ENCODE assay signal across 9 mouse cellular contexts in genomic region chr2:28495207-28495756, GRCm38 (mm10). TPM values are rescaled to one million over a fixed set of nuclear protein-coding genes. Genes with fewer than 3 reads are reported as not detected.
DNase-seq lines count a peak whose midpoint lies in the region; ATAC-seq and TF ChIP-seq lines count a peak whose summit lies in the region.
"Had no signal": no experiment of that assay in that cellular context is flagged by ENCODE, and none has a peak within 500 bp of the region (broad histone marks: within the 10 kb centered on the region; RNA-seq: fewer than 3 reads in every experiment).

No protein-coding gene starts in this region.

- H3K4me3 ChIP-seq in midbrain, embryonic 14.5 days (replicated peaks; ENCODE audit: low read depth, low read length), result no peak overlapping the region
- no peak overlapping the region for H3K4me3 ChIP-seq in midbrain, embryonic 10.5 days
- no peak overlapping the region for H3K4me3 ChIP-seq in myocyte
- H3K4me3 ChIP-seq in midbrain, embryonic 15.5 days, result no peak overlapping the region
- H3K4me3 ChIP-seq: heart, embryonic 15.5 days had no signal

- no peaks in the 10 kb centered on the region for H3K9me3 ChIP-seq in midbrain, embryonic 14.5 days (ENCODE audit: control insufficient read depth, low read length)
- H3K9me3 ChIP-seq in midbrain, embryonic 10.5 days (replicated peaks), result no peaks in the 10 kb centered on the region
- H3K9me3 ChIP-seq in midbrain, embryonic 15.5 days, result no peaks in the 10 kb centered on the region
- H3K9me3 ChIP-seq: heart, embryonic 15.5 days had no signal

- H3K36me3 ChIP-seq in midbrain, embryonic 14.5 days (ENCODE audit: control insufficient read depth, insufficient read depth, low read length), result no peaks in the 10 kb centered on the region
- H3K36me3 ChIP-seq in midbrain, embryonic 10.5 days, result no peaks in the 10 kb centered on the region
- no peaks in the 10 kb centered on the region for H3K36me3 ChIP-seq in myocyte (ENCODE audit: control insufficient read depth, insufficient read depth)
- no peaks in the 10 kb centered on the region for H3K36me3 ChIP-seq in midbrain, embryonic 15.5 days (replicated peaks)
- H3K36me3 ChIP-seq: heart, embryonic 15.5 days had no signal

- no peak overlapping the region for H3ac ChIP-seq in myocyte (ENCODE audit: control insufficient read depth, insufficient read length)

- no peaks in the 10 kb centered on the region for H3K4me1 ChIP-seq in midbrain, embryonic 14.5 days (ENCODE audit: control insufficient read depth, insufficient read depth, low read length)
- no peaks in the 10 kb centered on the region; the same call in 1 of the 2 replicates for H3K4me1 ChIP-seq in midbrain, embryonic 10.5 days
- H3K4me1 ChIP-seq in midbrain, embryonic 15.5 days, result no peaks in the 10 kb centered on the region
- H3K4me1 ChIP-seq: heart, embryonic 15.5 days had no signal

- no peaks in the 10 kb centered on the region for H3K79me2 ChIP-seq in myocyte (ENCODE audit: control insufficient read depth, insufficient read depth)

- no peak for ATAC-seq in midbrain, embryonic 14.5 days (ENCODE audit: low FRiP score, low TSS enrichment)
- ATAC-seq in midbrain, embryonic 15.5 days (replicated peaks), result no peak

- TF ChIP-seq POLR2A in myocyte (IDR thresholded peaks at IDR 0.05; ENCODE audit: insufficient read length, low read depth), result no peak

- no peaks in the 10 kb centered on the region for H3K27me3 ChIP-seq in midbrain, embryonic 14.5 days (ENCODE audit: control insufficient read depth, insufficient read depth, low read length)
- no peaks in the 10 kb centered on the region for H3K27me3 ChIP-seq in midbrain, embryonic 10.5 days (ENCODE audit: low read depth, poor library complexity, severe bottlenecking)
- H3K27me3 ChIP-seq in myocyte (ENCODE audit: control insufficient read depth, insufficient read depth, insufficient read length), result no peaks in the 10 kb centered on the region
- no peaks in the 10 kb centered on the region for H3K27me3 ChIP-seq in midbrain, embryonic 15.5 days (replicated peaks)
- H3K27me3 ChIP-seq: heart, embryonic 15.5 days had no signal

- no peak overlapping the region for H3K27ac ChIP-seq in midbrain, embryonic 14.5 days (replicated peaks; ENCODE audit: low read depth, low read length)
- no peak overlapping the region for H3K27ac ChIP-seq in midbrain, embryonic 10.5 days (replicated peaks)
- no peak overlapping the region for H3K27ac ChIP-seq in midbrain, embryonic 15.5 days
- H3K27ac ChIP-seq: heart, embryonic 15.5 days had no signal

- peak; percentile 56 to 57 for DNase-seq in cerebellum, postnatal 10 days
- no peak for DNase-seq in cerebellum, postnatal 4 days (ENCODE audit: low spot score in 2 of 2)
- DNase-seq in midbrain, embryonic 14.5 days, result peak; percentile 30
- DNase-seq in midbrain, embryonic 10.5 days (ENCODE audit: low spot score), result no peak
- peak; percentile 38 for DNase-seq in kidney, adult 9 months
- DNase-seq in ovary, adult 18-20 months (ENCODE audit: low spot score), result no peak

- WGBS in midbrain, embryonic 14.5 days, result 90% methylated on average over 14 of the region's 14 CpGs
- WGBS in midbrain, embryonic 10.5 days, result 86% methylated on average over 14 of the region's 14 CpGs
- WGBS in midbrain, embryonic 15.5 days, result 88% methylated on average over 14 of the region's 14 CpGs

- no peak overlapping the region for H3K9ac ChIP-seq in midbrain, embryonic 14.5 days (replicated peaks; ENCODE audit: low read length)
- H3K9ac ChIP-seq in midbrain, embryonic 15.5 days, result no peak overlapping the region
- H3K9ac ChIP-seq: heart, embryonic 15.5 days had no signal

- H3K4me2 ChIP-seq in midbrain, embryonic 14.5 days (ENCODE audit: low read length), result no peak overlapping the region
- peak overlapping the region; percentile 55 for H3K4me2 ChIP-seq in myocyte (ENCODE audit: low read depth)
- no peak overlapping the region for H3K4me2 ChIP-seq in midbrain, embryonic 15.5 days
- H3K4me2 ChIP-seq: heart, embryonic 15.5 days had no signal

TF ChIP-seq in myocyte, 11 proteins besides CTCF, POLR2A, EP300 and RAD21:
- TF ChIP-seq SRF (IDR thresholded peaks at IDR 0.05; ENCODE audit: control insufficient read depth, insufficient read length, low read depth), result no peak

RNA-seq across cellular contexts. Expression of gene Gbgt1, which starts 1.4 kb away (rescaled TPM):
- 1.3 TPM in 1 of 2 replicates, not detected in the other for polyA plus RNA-seq in midbrain, embryonic 14.5 days (2014; fragmentation: Nextera tagmentation; extraction: Ambion mirVana)
- polyA plus RNA-seq in midbrain, embryonic 10.5 days (2016; fragmentation: Nextera tagmentation; extraction: Ambion mirVana), result not detected in 2 replicates
- not detected for polyA plus RNA-seq in myocyte (2012; fragmentation: generic; extraction: Trizol)
- 1.1 and 1.4 TPM in 2 replicates for polyA plus RNA-seq in midbrain, embryonic 15.5 days (2015; fragmentation: Nextera tagmentation; extraction: Ambion mirVana)

RNA-seq across cellular contexts. Expression of gene Gm10134, which starts 10.6 kb away (rescaled TPM):
- polyA plus RNA-seq in midbrain, embryonic 14.5 days (2014; fragmentation: Nextera tagmentation; extraction: Ambion mirVana), result 1.8 TPM in 1 of 2 replicates, not detected in the other
- 0.49 TPM in 1 of 2 replicates, not detected in the other for polyA plus RNA-seq in midbrain, embryonic 10.5 days (2016; fragmentation: Nextera tagmentation; extraction: Ambion mirVana)
- not detected for polyA plus RNA-seq in myocyte (2012; fragmentation: generic; extraction: Trizol)
- 1.4 and 2.4 TPM in 2 replicates for polyA plus RNA-seq in midbrain, embryonic 15.5 days (2015; fragmentation: Nextera tagmentation; extraction: Ambion mirVana)

RNA-seq across cellular contexts. Expression of gene Ralgds, which starts 17.6 kb away (rescaled TPM):
- 97.9 and 101 TPM in 2 replicates for polyA plus RNA-seq in midbrain, embryonic 14.5 days (2014; fragmentation: Nextera tagmentation; extraction: Ambion mirVana)
- 31.5 and 45.6 TPM in 2 replicates for polyA plus RNA-seq in midbrain, embryonic 10.5 days (2016; fragmentation: Nextera tagmentation; extraction: Ambion mirVana)
- polyA plus RNA-seq in myocyte (2012; fragmentation: generic; extraction: Trizol), result 24.2 TPM
- 92.0 and 94.8 TPM in 2 replicates for polyA plus RNA-seq in midbrain, embryonic 15.5 days (2015; fragmentation: Nextera tagmentation; extraction: Ambion mirVana)

RNA-seq across cellular contexts. Expression of gene Mrps2, which starts 27.4 kb away (rescaled TPM):
- 47.0 and 51.2 TPM in 2 replicates for polyA plus RNA-seq in midbrain, embryonic 14.5 days (2014; fragmentation: Nextera tagmentation; extraction: Ambion mirVana)
- 61.4 and 67.8 TPM in 2 replicates for polyA plus RNA-seq in midbrain, embryonic 10.5 days (2016; fragmentation: Nextera tagmentation; extraction: Ambion mirVana)
- 32.4 TPM for polyA plus RNA-seq in myocyte (2012; fragmentation: generic; extraction: Trizol)
- polyA plus RNA-seq in midbrain, embryonic 15.5 days (2015; fragmentation: Nextera tagmentation; extraction: Ambion mirVana), result 49.7 and 51.4 TPM in 2 replicates

RNA-seq across cellular contexts. Expression of gene 1700007K13Rik, which starts 29.1 kb away (rescaled TPM):
- polyA plus RNA-seq in midbrain, embryonic 14.5 days (2014; fragmentation: Nextera tagmentation; extraction: Ambion mirVana), result 1.4 and 2.6 TPM in 2 replicates
- polyA plus RNA-seq in midbrain, embryonic 10.5 days (2016; fragmentation: Nextera tagmentation; extraction: Ambion mirVana), result 0.94 and 1.1 TPM in 2 replicates
- 0.43 TPM for polyA plus RNA-seq in myocyte (2012; fragmentation: generic; extraction: Trizol)
- polyA plus RNA-seq in midbrain, embryonic 15.5 days (2015; fragmentation: Nextera tagmentation; extraction: Ambion mirVana), result 2.4 and 2.9 TPM in 2 replicates

Comparison
In these comparisons a context has a peak if more than half of its experiments do, and no peak if none do; other contexts are left out.
1. DNase-seq: peak in cerebellum, postnatal 10 days (2 of 2), midbrain, embryonic 14.5 days (single experiment) and kidney, adult 9 months (single experiment); none in cerebellum, postnatal 4 days (0 of 2), midbrain, embryonic 10.5 days (single experiment) and ovary, adult 18-20 months (single experiment).